Mouse (Mus musculus): ENCODE data around the gene Lsm5.
A peak's percentile ranks its signal among the peaks of the same experiment; 100 is the strongest.

The Lsm5 gene

DNA sequence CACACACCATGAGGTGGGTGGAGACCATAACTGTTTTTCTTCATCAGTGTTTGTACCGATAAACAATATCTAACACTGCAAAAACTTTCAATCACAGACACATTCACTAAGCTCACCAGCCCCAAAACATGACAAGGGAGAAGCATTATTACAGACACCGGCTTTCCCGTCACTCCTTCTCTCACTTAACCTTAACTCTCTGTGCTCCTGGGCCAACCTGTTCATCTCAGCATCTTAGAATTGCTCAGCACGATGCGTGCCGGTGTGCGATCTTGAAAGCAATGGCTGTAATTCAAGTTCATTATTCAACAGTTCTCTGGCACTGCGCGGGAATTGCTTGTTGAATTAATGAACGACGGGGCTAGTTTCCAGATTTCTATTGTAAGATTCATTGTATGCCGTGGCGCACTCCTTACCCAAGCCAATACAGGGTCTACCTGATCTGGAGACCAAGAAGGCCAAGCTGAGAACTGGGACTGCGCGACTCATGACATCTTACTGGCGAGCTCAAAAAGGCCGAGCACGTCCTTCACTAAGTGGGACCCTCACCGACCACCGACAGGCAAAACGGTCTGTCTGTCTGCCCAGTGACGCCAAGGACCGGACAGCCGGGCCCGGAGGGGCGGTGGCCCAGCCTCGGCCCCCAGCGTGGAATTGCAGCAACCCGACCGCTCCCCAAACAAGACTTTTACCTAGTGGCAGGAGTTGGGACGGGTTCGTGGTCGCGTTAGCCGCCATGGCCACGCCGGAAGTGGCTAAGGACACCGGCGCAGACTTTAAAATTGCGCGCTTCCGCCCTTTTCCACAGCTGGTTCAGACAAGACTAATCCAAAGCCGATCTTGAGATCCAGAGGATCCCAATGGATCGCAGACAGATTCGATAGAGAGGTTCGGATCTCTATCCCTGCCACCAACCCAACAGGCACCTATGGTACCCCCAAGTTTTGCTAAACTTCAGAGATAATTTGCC lies at the start of gene Lsm5:
Gene Lsm5, minus strand, starts transcription at position 780 of the 970 bp plus-strand sequence.
- DNase-seq (ENCODE audit: low spot score in 2 of 2) = peak; percentile 68 to 76

DNA sequence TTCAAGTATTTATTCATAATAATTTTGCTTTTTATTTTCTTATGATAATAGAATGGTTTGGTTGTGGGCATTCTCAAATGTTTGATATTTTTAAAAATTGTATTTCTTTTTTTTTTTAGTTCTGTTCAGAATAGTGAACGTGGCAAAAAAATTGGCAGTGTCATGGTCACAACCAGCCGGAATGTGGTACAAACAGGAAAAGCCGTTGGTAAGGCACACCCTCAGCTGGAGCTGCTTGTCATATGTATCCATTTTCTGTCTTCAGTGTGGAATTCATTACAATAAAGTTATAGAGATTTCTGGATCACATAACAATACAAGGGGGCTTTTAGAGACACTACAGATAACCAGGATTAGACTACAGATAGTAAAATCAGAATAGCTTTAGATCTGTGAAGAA lies 49.2 kb upstream of the Lsm5 start:
- DNase-seq (ENCODE audit: low spot score in 2 of 2) = no peak

DNA sequence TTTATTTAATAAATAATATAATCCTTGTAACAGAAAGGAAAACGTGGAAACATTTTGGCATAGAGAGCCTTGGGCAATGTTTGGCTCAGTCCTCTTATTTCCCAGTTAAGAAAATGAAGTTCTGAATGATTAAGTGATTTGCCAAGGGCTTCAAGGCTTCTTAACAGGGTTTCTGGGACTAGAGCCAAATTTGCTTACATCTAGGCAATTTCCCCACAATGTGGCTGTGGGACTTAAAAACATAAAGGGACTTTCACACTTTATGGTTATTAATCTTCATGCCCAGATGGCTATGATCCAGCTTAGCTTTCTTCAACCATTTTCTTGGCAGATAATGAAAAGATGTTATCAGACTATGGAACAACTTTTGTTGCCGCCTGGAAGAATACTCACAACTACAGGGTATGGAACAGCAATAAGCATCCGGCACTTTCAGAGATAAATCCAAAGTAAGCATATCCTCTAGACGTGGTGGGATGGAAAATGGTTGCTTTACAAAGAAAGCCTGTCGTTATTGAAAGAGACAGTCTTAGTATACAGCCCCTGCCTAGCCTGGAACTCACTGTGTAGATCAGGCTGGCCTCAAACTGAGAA lies 41.5 kb upstream of the Lsm5 start:
- DNase-seq (ENCODE audit: low spot score in 2 of 2) = no peak

- no peak for DNase-seq (ENCODE audit: low spot score in 2 of 2)
These were observed 28.0 kb upstream of the Lsm5 start for GRCm38 (mm10) chr6:56732545-56732944.

GRCm38 (mm10) chr6:56720877-56721276 lies 16.4 kb upstream of the Lsm5 start:
- DNase-seq (ENCODE audit: low spot score in 2 of 2) = no peak

DNA sequence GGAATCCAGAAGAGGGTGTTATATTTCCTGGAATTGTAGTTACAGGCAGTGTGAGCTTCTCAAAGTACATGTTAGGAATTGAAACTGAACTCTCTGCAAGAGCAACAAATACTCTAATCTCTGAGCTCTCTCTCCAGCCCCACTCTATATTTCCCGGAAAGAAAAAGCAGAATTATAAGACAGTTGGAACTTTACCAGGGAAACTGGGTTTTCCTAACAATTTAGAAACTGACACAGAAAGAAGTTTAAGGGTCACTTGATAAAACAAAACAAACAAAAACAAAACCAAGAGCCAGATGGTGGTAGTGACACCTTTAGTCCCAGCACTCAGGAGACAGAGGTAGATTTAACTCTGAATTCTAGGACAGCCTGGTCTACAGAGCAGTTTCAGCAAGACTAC lies 14.6 kb upstream of the Lsm5 start:
- DNase-seq (ENCODE audit: low spot score in 2 of 2) = no peak

GRCm38 (mm10) chr6:56715270-56715666 lies 10.8 kb upstream of the Lsm5 start:
- DNase-seq (ENCODE audit: low spot score in 2 of 2) = no peak

- DNase-seq (ENCODE audit: low spot score in 2 of 2) = peak; percentile 93 to 96
These were observed 10.2 kb upstream of the Lsm5 start, which contains the start of gene Avl9 for GRCm38 (mm10) chr6:56714574-56715269. TSS of gene Avl9 (plus strand) at chr6:56714899.

GRCm38 (mm10) chr6:56714186-56714573 lies 9.7 kb upstream of the Lsm5 start:
- DNase-seq (ENCODE audit: low spot score in 2 of 2) = no peak

DNA sequence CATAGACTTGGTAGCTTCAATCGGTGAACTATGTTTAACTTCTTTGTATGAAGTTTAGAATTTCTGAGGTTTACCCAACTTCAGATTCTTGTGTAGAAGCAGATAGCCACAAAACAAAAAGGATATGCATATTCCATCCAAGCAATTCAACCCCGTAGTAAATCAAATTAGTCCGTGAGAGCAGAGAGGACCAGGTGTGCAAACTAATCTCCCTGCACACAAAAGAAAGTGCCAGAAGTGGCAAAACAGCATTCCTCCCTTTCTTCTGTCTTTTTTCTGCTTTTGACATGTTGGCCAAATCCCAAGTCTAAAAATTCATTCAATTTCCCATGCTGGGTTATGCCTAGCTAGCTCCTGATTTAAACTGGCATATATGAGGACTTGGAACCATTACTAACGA lies 12.1 kb downstream of the Lsm5 start:
- no peak for DNase-seq (ENCODE audit: low spot score in 2 of 2)

DNA sequence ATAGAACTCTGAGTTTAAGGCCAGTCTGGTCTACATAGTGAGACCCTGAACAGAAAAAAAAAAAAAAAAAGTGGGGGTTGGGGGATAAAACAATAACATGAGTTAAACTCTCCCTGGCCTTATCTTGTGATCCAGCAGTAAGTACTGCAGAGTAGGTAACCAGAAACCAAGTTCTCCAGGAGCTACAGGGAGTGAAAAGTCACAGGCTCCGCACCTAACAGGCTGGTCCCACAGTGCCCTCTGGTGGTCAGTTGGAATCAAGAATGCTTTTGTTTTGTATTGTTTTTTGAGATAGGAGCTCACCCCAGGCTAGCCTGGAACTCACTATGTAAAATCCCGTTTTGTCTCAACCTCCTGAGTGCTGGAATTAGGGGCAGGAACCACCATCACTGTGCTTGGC lies 13.3 kb downstream of the Lsm5 start:
- DNase-seq (ENCODE audit: low spot score in 2 of 2) = peak in 1 of 2 experiments; percentile 55

GRCm38 (mm10) chr6:56688238-56688637 lies 16.3 kb downstream of the Lsm5 start:
- DNase-seq (ENCODE audit: low spot score in 2 of 2) = no peak

- DNase-seq (ENCODE audit: low spot score in 2 of 2) = no peak
These were observed 40.1 kb downstream of the Lsm5 start for GRCm38 (mm10) chr6:56664410-56664809.

DNA sequence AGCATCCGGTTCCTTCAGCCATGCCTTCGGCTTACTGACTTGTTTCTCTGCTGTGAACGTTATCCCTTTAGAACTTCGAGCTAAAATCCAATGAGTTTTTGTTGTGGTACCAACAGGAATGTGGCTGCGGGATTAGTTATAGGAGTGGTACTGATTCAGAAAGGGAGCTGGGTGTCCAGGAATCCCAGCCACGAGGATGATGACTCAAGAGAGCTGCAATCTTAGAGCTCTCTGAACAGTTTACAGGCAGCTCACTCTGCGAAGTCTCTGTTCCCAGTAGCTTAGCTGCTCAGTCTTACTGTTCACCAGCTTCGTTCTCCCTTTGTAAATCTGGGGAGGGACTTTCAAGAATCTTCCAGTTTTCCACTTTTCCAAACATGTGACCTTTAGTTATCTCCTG lies 49.1 kb downstream of the Lsm5 start:
- DNase-seq (ENCODE audit: low spot score in 2 of 2) = no peak

- no peak for DNase-seq (ENCODE audit: low spot score in 2 of 2)
These were observed 52.4 kb downstream of the Lsm5 start for GRCm38 (mm10) chr6:56652121-56652592.

Data from frontal cortex, postnatal 14 days (tissue).